Mouse (Mus musculus): ENCODE measurements at regions not wholly inside any gene's neighbourhood (a gene's known extent, or its start where the extent isn't known, plus 50 kb on each side); places are given as distances from the start of the nearest gene placed in this dataset.
"Not testable (repeated sequence)": the region's sequence is repeated elsewhere in the genome, so short reads cannot be mapped to it uniquely, and the experiment has no call there.

GRCm38 (mm10) chr12:32451226-32451625 is 72.7 kb downstream of the Ccdc71l start:
- no peaks in the 10 kb centered on the region for H3K27me3 ChIP-seq (ENCODE audit: control insufficient read depth, insufficient read depth, low read length)
- no peaks in the 10 kb centered on the region for H3K36me3 ChIP-seq (ENCODE audit: control insufficient read depth, insufficient read depth, low read length)
- H3K27ac ChIP-seq (replicated peaks; ENCODE audit: insufficient read depth, low read depth, low read length): no peak overlapping the region
- H3K9ac ChIP-seq (ENCODE audit: low read depth, low read length): no peak overlapping the region
- no peak overlapping the region for H3K4me3 ChIP-seq (ENCODE audit: insufficient read depth, low read depth, low read length)
- DNase-seq (ENCODE audit: extremely low read depth, low read depth, low spot score): no peak
- no peaks in the 10 kb centered on the region; the same call in 1 of the 2 replicates for H3K4me1 ChIP-seq (ENCODE audit: control insufficient read depth, insufficient read depth, low read length)
- no peaks in the 10 kb centered on the region for H3K79me2 ChIP-seq (ENCODE audit: control insufficient read depth, insufficient read depth, low read length)
- TF ChIP-seq CTCF (IDR thresholded peaks at IDR 0.05; ENCODE audit: low read depth, low read length) (no peak), POLR2A (IDR thresholded peaks at IDR 0.05; ENCODE audit: extremely low read depth, insufficient read depth, low read length) (no peak)
- WGBS: 77% methylated on average over 1 of the region's 1 CpGs

- H3K27ac ChIP-seq (replicated peaks; ENCODE audit: insufficient read depth, low read depth, low read length): no peak overlapping the region
- no peaks in the 10 kb centered on the region for H3K79me2 ChIP-seq (ENCODE audit: control insufficient read depth, insufficient read depth, low read length)
- H3K27me3 ChIP-seq (ENCODE audit: control insufficient read depth, insufficient read depth, low read length): no peaks in the 10 kb centered on the region
- no peak for TF ChIP-seq POLR2A (IDR thresholded peaks at IDR 0.05; ENCODE audit: extremely low read depth, insufficient read depth, low read length)
- TF ChIP-seq CTCF (IDR thresholded peaks at IDR 0.05; ENCODE audit: low read depth, low read length): no peak
- H3K9ac ChIP-seq (ENCODE audit: low read depth, low read length): no peak overlapping the region
- H3K4me1 ChIP-seq (ENCODE audit: control insufficient read depth, insufficient read depth, low read length): no peaks in the 10 kb centered on the region; the same call in 1 of the 2 replicates
- H3K4me3 ChIP-seq (ENCODE audit: insufficient read depth, low read depth, low read length): no peak overlapping the region
- DNase-seq (ENCODE audit: extremely low read depth, low read depth, low spot score): peak; percentile 27
- no peaks in the 10 kb centered on the region for H3K36me3 ChIP-seq (ENCODE audit: control insufficient read depth, insufficient read depth, low read length)
Observed at GRCm38 (mm10) chr12:32454794-32455193, 76.3 kb downstream of the Ccdc71l start.

GRCm38 (mm10) chr12:32455231-32455630 is 76.7 kb downstream of the Ccdc71l start:
- WGBS: 83% methylated on average over 3 of the region's 3 CpGs
- H3K27me3 ChIP-seq (ENCODE audit: control insufficient read depth, insufficient read depth, low read length); H3K4me1 ChIP-seq (ENCODE audit: control insufficient read depth, insufficient read depth, low read length); H3K36me3 ChIP-seq (ENCODE audit: control insufficient read depth, insufficient read depth, low read length); H3K79me2 ChIP-seq (ENCODE audit: control insufficient read depth, insufficient read depth, low read length); H3K27ac ChIP-seq (replicated peaks; ENCODE audit: insufficient read depth, low read depth, low read length); H3K9ac ChIP-seq (ENCODE audit: low read depth, low read length); H3K4me3 ChIP-seq (ENCODE audit: insufficient read depth, low read depth, low read length); DNase-seq (ENCODE audit: extremely low read depth, low read depth, low spot score): not testable (repeated sequence)

- Histone ChIP-seq H3K4me1 (ENCODE audit: control insufficient read depth, insufficient read depth, low read length) (no peaks in the 10 kb centered on the region; the same call in 1 of the 2 replicates), H3K4me3 (ENCODE audit: insufficient read depth, low read depth, low read length) (no peak overlapping the region), H3K27me3 (ENCODE audit: control insufficient read depth, insufficient read depth, low read length) (no peaks in the 10 kb centered on the region), H3K9ac (ENCODE audit: low read depth, low read length) (no peak overlapping the region), H3K27ac (replicated peaks; ENCODE audit: insufficient read depth, low read depth, low read length) (no peak overlapping the region), H3K79me2 (ENCODE audit: control insufficient read depth, insufficient read depth, low read length) (no peaks in the 10 kb centered on the region), H3K36me3 (ENCODE audit: control insufficient read depth, insufficient read depth, low read length) (no peaks in the 10 kb centered on the region)
- no peak for TF ChIP-seq CTCF (IDR thresholded peaks at IDR 0.05; ENCODE audit: low read depth, low read length)
- TF ChIP-seq POLR2A (IDR thresholded peaks at IDR 0.05; ENCODE audit: extremely low read depth, insufficient read depth, low read length): no peak
- DNase-seq (ENCODE audit: extremely low read depth, low read depth, low spot score): no peak
Observed at GRCm38 (mm10) chr12:32455913-32456312, 77.4 kb downstream of the Ccdc71l start.

- 79% methylated on average over 4 of the region's 4 CpGs for WGBS
- H3K79me2 ChIP-seq (ENCODE audit: control insufficient read depth, insufficient read depth, low read length): no peaks in the 10 kb centered on the region
Observed at GRCm38 (mm10) chr12:32456796-32457195, 78.3 kb downstream of the Ccdc71l start.

GRCm38 (mm10) chr12:32458386-32458785 is 79.9 kb downstream of the Ccdc71l start:
- Histone ChIP-seq H3K79me2 (ENCODE audit: control insufficient read depth, insufficient read depth, low read length) (no peaks in the 10 kb centered on the region), H3K9ac (ENCODE audit: low read depth, low read length) (no peak overlapping the region), H3K4me1 (ENCODE audit: control insufficient read depth, insufficient read depth, low read length) (no peaks in the 10 kb centered on the region; the same call in 1 of the 2 replicates), H3K4me3 (ENCODE audit: insufficient read depth, low read depth, low read length) (no peak overlapping the region), H3K36me3 (ENCODE audit: control insufficient read depth, insufficient read depth, low read length) (no peaks in the 10 kb centered on the region), H3K27ac (replicated peaks; ENCODE audit: insufficient read depth, low read depth, low read length) (no peak overlapping the region), H3K27me3 (ENCODE audit: control insufficient read depth, insufficient read depth, low read length) (no peaks in the 10 kb centered on the region)
- DNase-seq (ENCODE audit: extremely low read depth, low read depth, low spot score): no peak
- 72% methylated on average over 1 of the region's 1 CpGs for WGBS
- no peak for TF ChIP-seq POLR2A (IDR thresholded peaks at IDR 0.05; ENCODE audit: extremely low read depth, insufficient read depth, low read length)
- TF ChIP-seq CTCF (IDR thresholded peaks at IDR 0.05; ENCODE audit: low read depth, low read length): no peak

More at GRCm38 (mm10) chr12:32456796-32457195, 78.3 kb downstream of the Ccdc71l start:
- Histone ChIP-seq H3K4me3 (ENCODE audit: insufficient read depth, low read depth, low read length) (no peak overlapping the region), H3K36me3 (ENCODE audit: control insufficient read depth, insufficient read depth, low read length) (no peaks in the 10 kb centered on the region), H3K9ac (ENCODE audit: low read depth, low read length) (no peak overlapping the region), H3K27me3 (ENCODE audit: control insufficient read depth, insufficient read depth, low read length) (no peaks in the 10 kb centered on the region), H3K27ac (replicated peaks; ENCODE audit: insufficient read depth, low read depth, low read length) (no peak overlapping the region), H3K4me1 (ENCODE audit: control insufficient read depth, insufficient read depth, low read length) (no peaks in the 10 kb centered on the region; the same call in 1 of the 2 replicates)
- DNase-seq (ENCODE audit: extremely low read depth, low read depth, low spot score): no peak
- no peak for TF ChIP-seq CTCF (IDR thresholded peaks at IDR 0.05; ENCODE audit: low read depth, low read length)
- no peak for TF ChIP-seq POLR2A (IDR thresholded peaks at IDR 0.05; ENCODE audit: extremely low read depth, insufficient read depth, low read length)

All from liver, adult 2 months (tissue).